Mouse (Mus musculus) thymus, adult 2 months (tissue): ENCODE results near the gene Gstt4.

Source experiments
- CTCF ChIP-seq: fragments of 200-500 bp; IDR thresholded peaks from 2 replicates; pipeline ENCODE4 v1.5.1; 2012; ENCODE audit warnings: mild to moderate bottlenecking, control low read depth, low read length, moderate library complexity, borderline replicate concordance; ENCODE audit not compliant: control insufficient read depth, poor library complexity, insufficient read depth; ENCODE audit errors: extremely low read depth
- POLR2A ChIP-seq: fragments of 200-500 bp; IDR thresholded peaks from 2 replicates; pipeline ENCODE4 v1.6.1; 2012; ENCODE audit warnings: mild to moderate bottlenecking, low read length, control low read depth, moderate library complexity; ENCODE audit not compliant: control insufficient read depth, poor library complexity, insufficient read depth; ENCODE audit errors: extremely low read depth

DNA sequence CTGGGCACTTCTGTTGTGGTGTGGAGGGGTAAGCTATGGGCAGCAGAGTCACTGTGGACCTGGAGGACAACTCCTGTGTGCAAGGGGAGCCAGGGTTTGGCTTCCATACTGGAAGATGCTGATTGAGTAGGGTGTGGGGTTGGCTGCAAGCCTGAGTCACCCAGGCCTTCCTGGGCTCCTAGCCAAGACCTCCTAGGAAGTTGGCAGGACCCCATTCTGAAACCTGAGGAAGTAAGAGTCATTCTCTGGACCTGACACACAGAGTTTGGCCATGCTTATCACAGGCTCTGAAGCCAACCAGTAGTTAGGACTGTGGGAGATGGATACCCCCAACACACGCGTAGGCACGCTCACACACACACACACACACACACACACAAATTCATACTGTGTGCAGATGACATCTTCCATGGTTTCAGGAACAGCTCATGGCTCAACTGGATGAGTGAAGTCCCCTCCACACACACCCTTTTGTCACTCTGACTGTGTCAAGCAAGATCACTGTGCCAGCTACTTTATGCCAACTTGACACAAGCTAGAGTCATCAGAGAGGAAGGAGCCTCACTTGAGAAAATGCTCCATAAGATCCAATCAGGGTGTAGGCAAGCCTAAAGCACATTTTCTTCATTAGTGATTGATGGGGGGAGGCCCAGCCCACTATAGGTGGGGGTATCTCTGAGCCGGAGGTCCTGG lies 5.5 kb upstream of the Gstt4 start:
- TF ChIP-seq POLR2A (no peak), CTCF (no peak)
